Mouse (Mus musculus) olfactory bulb, adult 2 months (tissue): ENCODE measurements around the gene Mcoln3. TPM values are rescaled to one million over a fixed set of nuclear protein-coding genes. Genes with fewer than 3 reads are reported as not detected.

ENCODE experiments used
- H3K27ac ChIP-seq: fragments of 200-500 bp; 2 replicates; pipeline ENCODE4 v1.5.1; 2012; ENCODE audit warnings: low read depth, low read length; ENCODE audit not compliant: insufficient read depth
- H3K4me1 ChIP-seq: fragments of 200-500 bp; 2 replicates; pipeline ENCODE4 v1.6.1; 2012; ENCODE audit warnings: low read length; ENCODE audit not compliant: control insufficient read depth, insufficient read depth
- H3K4me3 ChIP-seq: fragments of 200-500 bp; 2 replicates; pipeline ENCODE4 v1.5.1; 2012; ENCODE audit warnings: mild to moderate bottlenecking, low read depth, low read length, moderate library complexity; ENCODE audit not compliant: insufficient read depth
- CTCF ChIP-seq: fragments of 200-500 bp; IDR thresholded peaks from 2 replicates; pipeline ENCODE4 v1.5.1; 2012; ENCODE audit warnings: low read depth, mild to moderate bottlenecking, low read length, moderate library complexity; ENCODE audit not compliant: insufficient read depth
- POLR2A ChIP-seq: fragments of 200-500 bp; IDR thresholded peaks from 2 replicates; pipeline ENCODE4 v1.6.1; 2012; ENCODE audit warnings: mild to moderate bottlenecking, low read depth, low read length, moderate library complexity; ENCODE audit not compliant: insufficient read depth
- WGBS: fragments of 180-500 bp; shearing (Covaris S2); methylation state at CpG from one replicate; pipeline ENCODE4 v1.1.7; 2018; 5-methylcytosine and 5-hydroxymethylcytosine counted together
- polyA plus RNA-seq: library from polyadenylated mRNA; stranded (reverse); fragments of >200 nt; gene quantifications from 2 replicates; pipeline ENCODE4 v1.2.4, GENCODE M21; 2012; ENCODE audit warnings: low replicate concordance; ENCODE audit not compliant: missing spikeins, insufficient read depth, insufficient read length

Gene Mcoln3
- polyA plus RNA-seq, 1 experiment, result not detected

- peak within 1 kb of the TSS; percentile 22 for H3K4me3 ChIP-seq
- no peak for TF ChIP-seq POLR2A
- peaks cover 6% of the 10 kb centered on the region for H3K4me1 ChIP-seq
- H3K27ac ChIP-seq, result no peak within 1 kb of the TSS
- 20% methylated on average over 34 of the region's 34 CpGs for WGBS
Observed at GRCm38 (mm10) chr3:146149156-146150057, 32.2 kb downstream of the Mcoln3 start, which contains the start of gene Mcoln2. Mcoln2 (plus strand) TSS chr3:146149833.

- H3K4me1 ChIP-seq, result peaks cover 6% of the 10 kb centered on the region
- peak overlapping the region; percentile 22 for H3K4me3 ChIP-seq
- no peak overlapping the region for H3K27ac ChIP-seq
- TF ChIP-seq CTCF (no peak), POLR2A (no peak)
- under 1% methylated on average over 26 of the region's 26 CpGs for WGBS
Observed at GRCm38 (mm10) chr3:146150058-146150400, 32.8 kb downstream of the Mcoln3 start.

GRCm38 (mm10) chr3:146150560-146150959 is 33.3 kb downstream of the Mcoln3 start:
- Histone ChIP-seq H3K4me1 (peaks cover 6% of the 10 kb centered on the region), H3K4me3 (no peak overlapping the region), H3K27ac (no peak overlapping the region)
- no peak for TF ChIP-seq POLR2A
- no peak for TF ChIP-seq CTCF
- 25% methylated on average over 11 of the region's 11 CpGs for WGBS

GRCm38 (mm10) chr3:146151328-146151727 is 34.1 kb downstream of the Mcoln3 start:
- Histone ChIP-seq H3K4me1 (peaks cover 6% of the 10 kb centered on the region), H3K4me3 (no peak overlapping the region), H3K27ac (no peak overlapping the region)
- 97% methylated on average over 10 of the region's 10 CpGs for WGBS
- TF ChIP-seq CTCF (no peak), POLR2A (no peak)

GRCm38 (mm10) chr3:146151755-146152154 is 34.5 kb downstream of the Mcoln3 start:
- no peak for TF ChIP-seq POLR2A
- TF ChIP-seq CTCF, result no peak
- 98% methylated on average over 8 of the region's 8 CpGs for WGBS
- H3K4me3 ChIP-seq, result no peak overlapping the region
- peaks cover 6% of the 10 kb centered on the region for H3K4me1 ChIP-seq
- H3K27ac ChIP-seq, result no peak overlapping the region

- 85% methylated on average over 8 of the region's 8 CpGs for WGBS
- Histone ChIP-seq H3K4me1 (peaks cover 6% of the 10 kb centered on the region), H3K27ac (no peak overlapping the region), H3K4me3 (no peak overlapping the region)
- TF ChIP-seq CTCF (no peak), POLR2A (no peak)
Observed at GRCm38 (mm10) chr3:146152348-146152747, 35.1 kb downstream of the Mcoln3 start.

GRCm38 (mm10) chr3:146152913-146153312 is 35.7 kb downstream of the Mcoln3 start:
- peaks cover 6% of the 10 kb centered on the region for H3K4me1 ChIP-seq
- 86% methylated on average over 2 of the region's 2 CpGs for WGBS
- TF ChIP-seq POLR2A (no peak), CTCF (no peak)
- H3K27ac ChIP-seq, result no peak overlapping the region
- no peak overlapping the region for H3K4me3 ChIP-seq

- H3K4me1 ChIP-seq, result peaks cover 6% of the 10 kb centered on the region
- no peak overlapping the region for H3K4me3 ChIP-seq
- no peak overlapping the region for H3K27ac ChIP-seq
- 52% methylated on average over 12 of the region's 12 CpGs for WGBS
- TF ChIP-seq POLR2A (no peak), CTCF (no peak)
Observed at GRCm38 (mm10) chr3:146153862-146154611, 36.8 kb downstream of the Mcoln3 start.
